Mouse (Mus musculus) layer of hippocampus, adult 11-12 months (tissue): ENCODE data around the gene 1700028J19Rik.
A peak's percentile ranks its signal among the peaks of the same experiment; 100 is the strongest.

Experiments
- DNase-seq: peaks from one replicate; pipeline ENCODE4 v3.0.0; 2022; ENCODE audit warnings: low spot score

1700028J19Rik gene

GRCm38 (mm10) chr7:44246055-44246983, at the start of gene 1700028J19Rik, which contains the start of gene 2410002F23Rik:
1700028J19Rik (minus strand) TSS chr7:44246695.
2410002F23Rik (plus strand) TSS chr7:44246722.
- peak; percentile 93 for DNase-seq

- DNase-seq: no peak
These were observed 44.9 kb upstream of the 1700028J19Rik start for GRCm38 (mm10) chr7:44291418-44291817.

- DNase-seq: no peak
These were observed 44.5 kb upstream of the 1700028J19Rik start for GRCm38 (mm10) chr7:44290986-44291385.

- DNase-seq: no peak
These were observed 41.3 kb upstream of the 1700028J19Rik start for GRCm38 (mm10) chr7:44287760-44288159.

- no peak for DNase-seq
These were observed 35.1 kb upstream of the 1700028J19Rik start for GRCm38 (mm10) chr7:44281586-44281985.

- DNase-seq: no peak
These were observed 34.5 kb upstream of the 1700028J19Rik start for GRCm38 (mm10) chr7:44280959-44281358.

- peak; percentile 79 for DNase-seq
These were observed 30.7 kb upstream of the 1700028J19Rik start for GRCm38 (mm10) chr7:44277250-44277622.

GRCm38 (mm10) chr7:44276461-44277249, 30.2 kb upstream of the 1700028J19Rik start:
- DNase-seq: no peak

- DNase-seq: no peak
These were observed 29.1 kb upstream of the 1700028J19Rik start for GRCm38 (mm10) chr7:44275546-44275945.

GRCm38 (mm10) chr7:44274096-44274495, 27.6 kb upstream of the 1700028J19Rik start:
- no peak for DNase-seq

GRCm38 (mm10) chr7:44273446-44273845, 27.0 kb upstream of the 1700028J19Rik start:
- no peak for DNase-seq

- no peak for DNase-seq
These were observed 26.1 kb upstream of the 1700028J19Rik start for GRCm38 (mm10) chr7:44272546-44272945.

- no peak for DNase-seq
These were observed 24.8 kb upstream of the 1700028J19Rik start for GRCm38 (mm10) chr7:44271309-44271708.

GRCm38 (mm10) chr7:44269397-44269796, 22.9 kb upstream of the 1700028J19Rik start:
- DNase-seq: no peak

GRCm38 (mm10) chr7:44268117-44268516, 21.6 kb upstream of the 1700028J19Rik start:
- DNase-seq: no peak

- DNase-seq: peak; percentile 97
These were observed 16.5 kb upstream of the 1700028J19Rik start for GRCm38 (mm10) chr7:44262791-44263643.

GRCm38 (mm10) chr7:44261147-44261546, 14.7 kb upstream of the 1700028J19Rik start, which contains the start of gene Gm15517:
Gm15517 (plus strand) TSS chr7:44261447.
- no peak for DNase-seq

- no peak for DNase-seq
These were observed 13.9 kb upstream of the 1700028J19Rik start for GRCm38 (mm10) chr7:44260410-44260809.

- DNase-seq: no peak
These were observed 10.8 kb upstream of the 1700028J19Rik start, which contains the start of gene Acp4 for GRCm38 (mm10) chr7:44257278-44257677. Acp4 (minus strand) TSS chr7:44257378.

- DNase-seq: no peak
These were observed 8.4 kb upstream of the 1700028J19Rik start for GRCm38 (mm10) chr7:44254930-44255329.

- no peak for DNase-seq
These were observed 6.6 kb upstream of the 1700028J19Rik start for GRCm38 (mm10) chr7:44253023-44253616.
